Mouse (Mus musculus): ENCODE results near the gene Ndrg3. TPM values are rescaled to one million over a fixed set of nuclear protein-coding genes. Genes with fewer than 3 reads are reported as not detected.

Gene Ndrg3
- total and polyA plus RNA-seq, 2 experiments from 2014 or later, result 160 to 178 TPM

- 84% methylated on average over 2 of the region's 2 CpGs for WGBS
- Histone ChIP-seq H3K9me3 (ENCODE audit: low read length) (no peaks in the 10 kb centered on the region), H3K4me3 (ENCODE audit: low read depth, low read length) (no peak overlapping the region), H3K27ac (ENCODE audit: low read depth, low read length) (no peak overlapping the region), H3K27me3 (ENCODE audit: insufficient read depth, low read length) (no peaks in the 10 kb centered on the region), H3K9ac (replicated peaks; ENCODE audit: low read length, poor library complexity, severe bottlenecking) (no peak overlapping the region), H3K4me1 (ENCODE audit: insufficient read depth, low read length) (no peaks in the 10 kb centered on the region), H3K4me2 (ENCODE audit: low read depth, low read length, poor library complexity, severe bottlenecking) (no peak overlapping the region), H3K36me3 (ENCODE audit: insufficient read depth, low read length) (peaks cover 19% of the 10 kb centered on the region)
- no peak for TF ChIP-seq CTCF (IDR thresholded peaks at IDR 0.05)
- no peak for DNase-seq (ENCODE audit: low spot score)
- no peak for ATAC-seq (ENCODE audit: low FRiP score)
These were observed 54.1 kb downstream of the Ndrg3 start for GRCm38 (mm10) chr2:156937795-156938194.

DNA sequence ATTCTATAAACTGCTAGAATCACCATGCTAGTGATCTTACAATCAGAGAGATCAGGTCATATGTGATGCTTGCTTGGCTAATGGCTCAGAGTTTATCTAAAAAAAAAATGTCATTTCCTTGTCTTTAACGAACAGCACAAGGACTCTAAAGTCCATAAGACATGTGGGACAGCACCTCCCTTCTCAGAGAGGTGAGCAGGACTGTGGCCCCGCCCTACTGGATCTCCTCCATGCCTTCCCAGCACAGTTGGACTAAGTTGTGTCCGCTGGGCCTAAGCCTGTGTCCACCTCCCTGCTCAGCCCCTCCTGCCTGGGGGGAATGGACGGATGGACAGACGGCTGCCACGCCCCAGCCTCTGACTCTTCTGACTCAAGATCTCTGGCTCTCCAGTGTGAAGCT is 56.9 kb downstream of the Ndrg3 start:
- Histone ChIP-seq H3K9ac (replicated peaks; ENCODE audit: low read length, poor library complexity, severe bottlenecking) (no peak overlapping the region), H3K36me3 (ENCODE audit: insufficient read depth, low read length) (peaks cover 37% of the 10 kb centered on the region), H3K27me3 (ENCODE audit: insufficient read depth, low read length) (no peaks in the 10 kb centered on the region), H3K27ac (ENCODE audit: low read depth, low read length) (no peak overlapping the region), H3K4me2 (ENCODE audit: low read depth, low read length, poor library complexity, severe bottlenecking) (no peak overlapping the region), H3K4me1 (ENCODE audit: insufficient read depth, low read length) (no peaks in the 10 kb centered on the region), H3K9me3 (ENCODE audit: low read length) (no peaks in the 10 kb centered on the region), H3K4me3 (ENCODE audit: low read depth, low read length) (no peak overlapping the region)
- no peak for TF ChIP-seq CTCF (IDR thresholded peaks at IDR 0.05)
- ATAC-seq (ENCODE audit: low FRiP score) (no peak), DNase-seq (ENCODE audit: low spot score) (no peak)
- 79% methylated on average over 6 of the region's 6 CpGs for WGBS

- WGBS, result 88% methylated on average over 1 of the region's 1 CpGs
- Histone ChIP-seq H3K36me3 (ENCODE audit: insufficient read depth, low read length) (peaks cover 31% of the 10 kb centered on the region), H3K4me1 (ENCODE audit: insufficient read depth, low read length) (no peaks in the 10 kb centered on the region), H3K27me3 (ENCODE audit: insufficient read depth, low read length) (no peaks in the 10 kb centered on the region), H3K9me3 (ENCODE audit: low read length) (no peaks in the 10 kb centered on the region), H3K4me2 (ENCODE audit: low read depth, low read length, poor library complexity, severe bottlenecking) (no peak overlapping the region), H3K27ac (ENCODE audit: low read depth, low read length) (no peak overlapping the region), H3K4me3 (ENCODE audit: low read depth, low read length) (no peak overlapping the region), H3K9ac (replicated peaks; ENCODE audit: low read length, poor library complexity, severe bottlenecking) (no peak overlapping the region)
- DNase-seq (ENCODE audit: low spot score) (no peak), ATAC-seq (ENCODE audit: low FRiP score) (no peak)
- TF ChIP-seq CTCF (IDR thresholded peaks at IDR 0.05), result no peak
These were observed 58.4 kb downstream of the Ndrg3 start for GRCm38 (mm10) chr2:156933426-156933825.

DNA sequence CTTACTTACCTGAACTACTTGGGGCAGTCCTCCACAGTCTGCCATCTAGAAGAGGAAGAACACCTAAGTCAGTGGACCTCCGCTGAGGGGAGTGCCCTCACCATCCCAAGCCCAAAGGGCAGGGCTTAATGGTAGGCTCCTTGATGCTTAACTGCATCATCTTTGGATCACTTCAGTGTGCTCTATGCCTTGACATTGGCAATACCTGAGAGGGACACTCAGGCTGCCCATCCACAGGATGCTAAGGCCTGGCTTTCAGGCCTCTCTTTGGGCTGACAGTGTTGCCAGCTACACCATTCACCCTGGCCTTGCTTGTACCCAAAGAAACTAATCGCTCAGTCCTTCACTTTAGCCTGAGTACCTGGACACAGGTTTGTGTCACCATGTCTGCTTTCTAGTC is 60.4 kb downstream of the Ndrg3 start:
- no peak for TF ChIP-seq CTCF (IDR thresholded peaks at IDR 0.05)
- no peak overlapping the region for H3K4me2 ChIP-seq (ENCODE audit: low read depth, low read length, poor library complexity, severe bottlenecking)
- H3K4me3 ChIP-seq (ENCODE audit: low read depth, low read length), result no peak overlapping the region
- H3K4me1 ChIP-seq (ENCODE audit: insufficient read depth, low read length), result no peaks in the 10 kb centered on the region
- DNase-seq (ENCODE audit: low spot score) (no peak), ATAC-seq (ENCODE audit: low FRiP score) (no peak)
- WGBS, result 98% methylated on average over 2 of the region's 2 CpGs
- H3K9ac ChIP-seq (replicated peaks; ENCODE audit: low read length, poor library complexity, severe bottlenecking), result no peak overlapping the region
- H3K9me3 ChIP-seq (ENCODE audit: low read length), result no peaks in the 10 kb centered on the region
- H3K27ac ChIP-seq (ENCODE audit: low read depth, low read length), result no peak overlapping the region
- peaks cover 40% of the 10 kb centered on the region for H3K36me3 ChIP-seq (ENCODE audit: insufficient read depth, low read length)
- no peaks in the 10 kb centered on the region for H3K27me3 ChIP-seq (ENCODE audit: insufficient read depth, low read length)

- no peak overlapping the region for H3K4me2 ChIP-seq (ENCODE audit: low read depth, low read length, poor library complexity, severe bottlenecking)
- no peak overlapping the region for H3K9ac ChIP-seq (replicated peaks; ENCODE audit: low read length, poor library complexity, severe bottlenecking)
- 90% methylated on average over 6 of the region's 6 CpGs for WGBS
- no peaks in the 10 kb centered on the region for H3K4me1 ChIP-seq (ENCODE audit: insufficient read depth, low read length)
- DNase-seq (ENCODE audit: low spot score) (no peak), ATAC-seq (ENCODE audit: low FRiP score) (no peak)
- no peak for TF ChIP-seq CTCF (IDR thresholded peaks at IDR 0.05)
- no peak overlapping the region for H3K4me3 ChIP-seq (ENCODE audit: low read depth, low read length)
- H3K27ac ChIP-seq (ENCODE audit: low read depth, low read length), result no peak overlapping the region
- no peaks in the 10 kb centered on the region for H3K27me3 ChIP-seq (ENCODE audit: insufficient read depth, low read length)
- H3K36me3 ChIP-seq (ENCODE audit: insufficient read depth, low read length), result peaks cover 36% of the 10 kb centered on the region
- no peaks in the 10 kb centered on the region for H3K9me3 ChIP-seq (ENCODE audit: low read length)
These were observed 61.3 kb downstream of the Ndrg3 start for GRCm38 (mm10) chr2:156930549-156930948.

DNA sequence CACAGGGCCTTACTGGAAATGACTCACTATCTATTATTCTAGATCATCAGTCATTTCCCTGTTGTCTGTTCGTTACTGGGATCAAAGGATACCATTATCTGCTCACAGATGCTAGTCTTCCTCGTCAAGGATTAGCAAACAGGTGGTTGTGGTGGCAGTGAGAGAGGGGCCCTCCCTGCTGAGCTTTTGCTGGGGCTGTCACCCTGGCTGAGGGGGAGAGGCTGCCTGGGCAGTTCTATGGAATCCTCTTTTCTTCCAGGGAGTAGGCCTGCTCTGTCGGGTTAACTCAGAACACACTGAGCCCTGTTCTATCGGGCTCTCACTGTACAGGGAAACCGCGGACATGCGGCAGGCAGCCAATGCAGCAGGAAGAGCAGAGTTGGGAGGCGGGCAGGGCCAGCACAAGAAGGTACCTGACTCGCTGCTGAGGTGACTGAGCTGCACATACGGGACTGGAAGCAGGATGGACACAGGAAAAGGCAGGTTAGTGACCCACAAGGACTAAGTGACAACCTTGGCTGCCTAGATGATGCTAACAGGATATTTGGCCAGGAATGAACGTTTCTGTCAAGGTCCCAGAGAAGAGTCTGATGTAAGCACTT is 62.2 kb downstream of the Ndrg3 start:
- H3K27ac ChIP-seq (ENCODE audit: low read depth, low read length), result no peak overlapping the region
- no peak for TF ChIP-seq CTCF (IDR thresholded peaks at IDR 0.05)
- no peak overlapping the region for H3K4me2 ChIP-seq (ENCODE audit: low read depth, low read length, poor library complexity, severe bottlenecking)
- no peaks in the 10 kb centered on the region for H3K9me3 ChIP-seq (ENCODE audit: low read length)
- no peak for DNase-seq (ENCODE audit: low spot score)
- no peaks in the 10 kb centered on the region for H3K27me3 ChIP-seq (ENCODE audit: insufficient read depth, low read length)
- no peak for ATAC-seq (ENCODE audit: low FRiP score)
- 61% methylated on average over 11 of the region's 11 CpGs for WGBS
- no peak overlapping the region for H3K9ac ChIP-seq (replicated peaks; ENCODE audit: low read length, poor library complexity, severe bottlenecking)
- no peak overlapping the region for H3K4me3 ChIP-seq (ENCODE audit: low read depth, low read length)
- no peaks in the 10 kb centered on the region for H3K4me1 ChIP-seq (ENCODE audit: insufficient read depth, low read length)
- H3K36me3 ChIP-seq (ENCODE audit: insufficient read depth, low read length), result peaks cover 35% of the 10 kb centered on the region

All from midbrain, postnatal 0 days (tissue).